Mouse (Mus musculus): ENCODE measurements around the gene Itgb2. TPM values are rescaled to one million over a fixed set of nuclear protein-coding genes. Genes with fewer than 3 reads are reported as not detected.

Itgb2 gene
- polyA plus RNA-seq, 1 experiment from 2014 or later, result 0.59 TPM

- H3K27me3 ChIP-seq (ENCODE audit: control insufficient read depth, insufficient read depth, low read depth, low read length), result no peaks in the 10 kb centered on the region
- 91% methylated on average over 6 of the region's 6 CpGs for WGBS
- H3K36me3 ChIP-seq (ENCODE audit: control insufficient read depth, insufficient read depth, low read length), result peaks cover under 1% of the 10 kb centered on the region; the same call in 1 of the 2 replicates
- no peak overlapping the region for H3K27ac ChIP-seq (ENCODE audit: low read length)
- H3K9ac ChIP-seq (ENCODE audit: low read depth, low read length), result no peak overlapping the region
- H3K4me2 ChIP-seq (ENCODE audit: low read length), result no peak overlapping the region
- peaks cover 19% of the 10 kb centered on the region for H3K4me1 ChIP-seq (ENCODE audit: control insufficient read depth, insufficient read depth, low read length)
- ATAC-seq, result no peak
- H3K9me3 ChIP-seq (replicated peaks; ENCODE audit: control insufficient read depth, low read length, poor library complexity, severe bottlenecking), result no peaks in the 10 kb centered on the region
- no peak overlapping the region for H3K4me3 ChIP-seq (ENCODE audit: low read depth, low read length)
Observed at GRCm38 (mm10) chr10:77604111-77604510, 74.1 kb downstream of the Itgb2 start.

- Histone ChIP-seq H3K27me3 (ENCODE audit: control insufficient read depth, insufficient read depth, low read depth, low read length) (no peaks in the 10 kb centered on the region), H3K4me1 (ENCODE audit: control insufficient read depth, insufficient read depth, low read length) (peaks cover 19% of the 10 kb centered on the region), H3K4me2 (ENCODE audit: low read length) (no peak overlapping the region), H3K9ac (ENCODE audit: low read depth, low read length) (no peak overlapping the region), H3K36me3 (ENCODE audit: control insufficient read depth, insufficient read depth, low read length) (no peaks in the 10 kb centered on the region; the same call in 1 of the 2 replicates), H3K27ac (ENCODE audit: low read length) (no peak overlapping the region), H3K9me3 (replicated peaks; ENCODE audit: control insufficient read depth, low read length, poor library complexity, severe bottlenecking) (no peaks in the 10 kb centered on the region), H3K4me3 (ENCODE audit: low read depth, low read length) (no peak overlapping the region)
- WGBS, result 81% methylated on average over 5 of the region's 5 CpGs
- ATAC-seq, result no peak
Observed at GRCm38 (mm10) chr10:77604958-77605357, 74.9 kb downstream of the Itgb2 start.

DNA sequence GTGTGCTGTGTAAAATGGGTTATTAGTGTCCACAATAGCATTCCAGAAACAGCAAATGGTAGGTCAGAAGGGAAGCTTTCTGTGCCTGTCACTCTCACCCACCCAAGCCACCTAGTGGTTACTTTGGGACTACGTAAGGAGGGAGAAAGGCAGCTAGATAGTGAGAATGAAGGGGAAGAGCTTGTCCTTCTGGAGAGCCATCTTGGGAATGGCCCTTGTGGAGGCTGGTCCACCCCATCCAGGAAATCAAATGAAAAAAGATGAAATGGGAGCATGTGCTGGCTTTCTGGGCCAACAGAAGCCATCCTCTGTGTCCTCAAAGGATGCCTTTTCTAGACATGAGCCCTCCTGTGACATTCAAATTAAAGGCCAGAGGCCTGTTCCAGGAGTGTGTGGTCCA is 75.3 kb downstream of the Itgb2 start:
- peaks cover 21% of the 10 kb centered on the region for H3K4me1 ChIP-seq (ENCODE audit: control insufficient read depth, insufficient read depth, low read length)
- peak overlapping the region; percentile 77 for H3K4me3 ChIP-seq (ENCODE audit: low read depth, low read length)
- peaks cover 3% of the 10 kb centered on the region; the same call in 1 of the 2 replicates for H3K36me3 ChIP-seq (ENCODE audit: control insufficient read depth, insufficient read depth, low read length)
- WGBS, result 5% methylated on average over 1 of the region's 1 CpGs
- no peak overlapping the region; the same call in 1 of the 2 replicates for H3K9ac ChIP-seq (ENCODE audit: low read depth, low read length)
- peak overlapping the region; percentile 63 for H3K4me2 ChIP-seq (ENCODE audit: low read length)
- no peaks in the 10 kb centered on the region for H3K27me3 ChIP-seq (ENCODE audit: control insufficient read depth, insufficient read depth, low read depth, low read length)
- H3K9me3 ChIP-seq (replicated peaks; ENCODE audit: control insufficient read depth, low read length, poor library complexity, severe bottlenecking), result no peaks in the 10 kb centered on the region
- peak overlapping the region; percentile 94 for H3K27ac ChIP-seq (ENCODE audit: low read length)
- peak; percentile 16 for ATAC-seq

- Histone ChIP-seq H3K4me3 (ENCODE audit: low read depth, low read length) (peak within 1 kb of the TSS; percentile 77), H3K27ac (ENCODE audit: low read length) (peak within 1 kb of the TSS; percentile 94), H3K9ac (ENCODE audit: low read depth, low read length) (peak within 1 kb of the TSS; percentile 81), H3K27me3 (ENCODE audit: control insufficient read depth, insufficient read depth, low read depth, low read length) (no peaks in the 10 kb centered on the region), H3K36me3 (ENCODE audit: control insufficient read depth, insufficient read depth, low read length) (peaks cover 7% of the 10 kb centered on the region; the same call in 1 of the 2 replicates), H3K9me3 (replicated peaks; ENCODE audit: control insufficient read depth, low read length, poor library complexity, severe bottlenecking) (no peaks in the 10 kb centered on the region), H3K4me2 (ENCODE audit: low read length) (peak within 1 kb of the TSS; percentile 63), H3K4me1 (ENCODE audit: control insufficient read depth, insufficient read depth, low read length) (peaks cover 21% of the 10 kb centered on the region)
- 1% methylated on average over 103 of the region's 119 CpGs for WGBS
- ATAC-seq, result peak; percentile 85
Observed at GRCm38 (mm10) chr10:77605908-77606826, 76.1 kb downstream of the Itgb2 start, which contains the start of the genes Sumo3 and Gm49325. Gene Sumo3, plus strand, starts transcription at chr10:77606097. Gene Gm49325, plus strand, starts transcription at chr10:77606197.

GRCm38 (mm10) chr10:77606855-77607254 is 76.8 kb downstream of the Itgb2 start:
- Histone ChIP-seq H3K36me3 (ENCODE audit: control insufficient read depth, insufficient read depth, low read length) (peaks cover 7% of the 10 kb centered on the region; the same call in 1 of the 2 replicates), H3K9me3 (replicated peaks; ENCODE audit: control insufficient read depth, low read length, poor library complexity, severe bottlenecking) (no peaks in the 10 kb centered on the region), H3K27ac (ENCODE audit: low read length) (peak overlapping the region; percentile 94), H3K27me3 (ENCODE audit: control insufficient read depth, insufficient read depth, low read depth, low read length) (no peaks in the 10 kb centered on the region), H3K4me3 (ENCODE audit: low read depth, low read length) (peak overlapping the region; percentile 77), H3K4me1 (ENCODE audit: control insufficient read depth, insufficient read depth, low read length) (peaks cover 21% of the 10 kb centered on the region), H3K9ac (ENCODE audit: low read depth, low read length) (peak overlapping the region; percentile 81), H3K4me2 (ENCODE audit: low read length) (peak overlapping the region; percentile 63)
- WGBS, result 50% methylated on average over 7 of the region's 7 CpGs
- peak; percentile 36 for ATAC-seq

- no peaks in the 10 kb centered on the region for H3K9me3 ChIP-seq (replicated peaks; ENCODE audit: control insufficient read depth, low read length, poor library complexity, severe bottlenecking)
- H3K9ac ChIP-seq (ENCODE audit: low read depth, low read length), result no peak overlapping the region
- peak overlapping the region; percentile 63 for H3K4me2 ChIP-seq (ENCODE audit: low read length)
- H3K27me3 ChIP-seq (ENCODE audit: control insufficient read depth, insufficient read depth, low read depth, low read length), result no peaks in the 10 kb centered on the region
- peaks cover 21% of the 10 kb centered on the region for H3K4me1 ChIP-seq (ENCODE audit: control insufficient read depth, insufficient read depth, low read length)
- ATAC-seq, result no peak
- no peak overlapping the region for H3K27ac ChIP-seq (ENCODE audit: low read length)
- WGBS, result 70% methylated on average over 5 of the region's 5 CpGs
- H3K36me3 ChIP-seq (ENCODE audit: control insufficient read depth, insufficient read depth, low read length), result peaks cover 9% of the 10 kb centered on the region; the same call in 1 of the 2 replicates
- H3K4me3 ChIP-seq (ENCODE audit: low read depth, low read length), result peak overlapping the region; percentile 77; the same call in 1 of the 2 replicates
Observed at GRCm38 (mm10) chr10:77607441-77607840, 77.4 kb downstream of the Itgb2 start.

DNA sequence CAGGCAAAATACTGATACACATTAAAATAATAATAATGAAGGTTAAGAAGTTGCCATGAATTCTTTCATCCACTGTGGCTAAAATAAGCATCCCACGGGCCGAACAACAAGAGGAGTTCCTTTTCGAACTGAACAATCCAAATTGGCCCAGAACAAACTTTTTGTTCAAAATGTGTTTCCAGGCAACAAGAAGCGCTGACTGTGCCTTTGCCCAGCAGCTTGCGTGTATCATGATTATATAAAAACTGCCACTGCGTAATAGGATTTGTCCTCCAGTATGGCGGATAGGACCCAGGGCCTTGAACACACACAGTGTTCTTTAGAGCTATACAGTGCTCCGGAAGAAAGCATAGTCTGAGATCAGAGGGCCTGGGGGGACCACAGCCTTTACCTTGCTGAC is 78.5 kb downstream of the Itgb2 start:
- Histone ChIP-seq H3K27me3 (ENCODE audit: control insufficient read depth, insufficient read depth, low read depth, low read length) (no peaks in the 10 kb centered on the region), H3K9me3 (replicated peaks; ENCODE audit: control insufficient read depth, low read length, poor library complexity, severe bottlenecking) (no peaks in the 10 kb centered on the region), H3K9ac (ENCODE audit: low read depth, low read length) (no peak overlapping the region), H3K27ac (ENCODE audit: low read length) (no peak overlapping the region), H3K4me1 (ENCODE audit: control insufficient read depth, insufficient read depth, low read length) (peaks cover 21% of the 10 kb centered on the region), H3K36me3 (ENCODE audit: control insufficient read depth, insufficient read depth, low read length) (peaks cover 17% of the 10 kb centered on the region; the same call in 1 of the 2 replicates), H3K4me2 (ENCODE audit: low read length) (no peak overlapping the region), H3K4me3 (ENCODE audit: low read depth, low read length) (no peak overlapping the region)
- 73% methylated on average over 8 of the region's 8 CpGs for WGBS
- ATAC-seq, result no peak

- H3K4me3 ChIP-seq (ENCODE audit: low read depth, low read length), result no peak overlapping the region
- ATAC-seq, result no peak
- H3K27me3 ChIP-seq (ENCODE audit: control insufficient read depth, insufficient read depth, low read depth, low read length), result no peaks in the 10 kb centered on the region
- WGBS, result 95% methylated on average over 8 of the region's 8 CpGs
- H3K9me3 ChIP-seq (replicated peaks; ENCODE audit: control insufficient read depth, low read length, poor library complexity, severe bottlenecking), result no peaks in the 10 kb centered on the region
- peaks cover 30% of the 10 kb centered on the region for H3K36me3 ChIP-seq (ENCODE audit: control insufficient read depth, insufficient read depth, low read length)
- H3K27ac ChIP-seq (ENCODE audit: low read length), result no peak overlapping the region
- H3K9ac ChIP-seq (ENCODE audit: low read depth, low read length), result no peak overlapping the region
- no peak overlapping the region for H3K4me2 ChIP-seq (ENCODE audit: low read length)
- H3K4me1 ChIP-seq (ENCODE audit: control insufficient read depth, insufficient read depth, low read length), result peaks cover 21% of the 10 kb centered on the region
Observed at GRCm38 (mm10) chr10:77610221-77610961, 80.3 kb downstream of the Itgb2 start.

All from midbrain, embryonic 16.5 days (tissue).